Mouse (Mus musculus): ENCODE data around the gene Stac.

Stac gene

GRCm38 (mm10) chr9:111515536-111515935 lies 174.6 kb downstream of the Stac start:
- DNase-seq (ENCODE audit: low read depth, low spot score): no peak

- no peak for DNase-seq (ENCODE audit: low read depth, low spot score)
Measured at GRCm38 (mm10) chr9:111514586-111515473, 175.3 kb downstream of the Stac start.
